Mouse (Mus musculus): ENCODE measurements around the gene Gm3476. TPM values are rescaled to one million over a fixed set of nuclear protein-coding genes. Genes with fewer than 3 reads are reported as not detected.
"Not testable (repeated sequence)": the region's sequence is repeated elsewhere in the genome, so short reads cannot be mapped to it uniquely, and the experiment has no call there.

The Gm3476 gene
- polyA plus RNA-seq (2014; fragmentation: Nextera tagmentation; extraction: Ambion mirVana) = not detected in 2 replicates

DNA sequence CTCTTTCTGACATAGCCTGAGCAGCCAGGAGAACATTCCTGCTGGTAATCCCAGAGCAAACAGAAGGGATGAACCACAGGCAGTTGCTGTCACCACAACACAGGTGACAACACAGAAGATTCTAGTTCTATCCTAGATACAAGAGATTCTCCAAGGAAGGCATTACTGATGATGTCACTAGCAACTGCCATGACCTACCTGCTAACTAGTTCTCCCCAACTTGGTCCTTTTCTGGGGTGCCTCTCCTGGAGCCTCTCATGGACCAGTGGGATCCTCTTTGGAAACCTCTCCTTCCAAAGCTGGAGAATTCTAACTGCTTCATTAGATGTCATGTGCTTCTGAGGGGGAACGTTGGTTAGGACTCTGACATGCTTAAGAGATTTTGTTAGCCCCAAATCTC, at the start of gene Gm3476:
Gm3476 (minus strand) TSS at position 101 of the 400 bp plus-strand sequence.
- H3K27me3 ChIP-seq (ENCODE audit: control insufficient read depth, insufficient read depth, low read length); H3K9me3 ChIP-seq (ENCODE audit: control insufficient read depth, low read length); ATAC-seq (ENCODE audit: insufficient read depth, low FRiP score, low TSS enrichment); DNase-seq (ENCODE audit: low spot score); H3K4me2 ChIP-seq (ENCODE audit: low read depth); H3K4me1 ChIP-seq (ENCODE audit: control insufficient read depth, insufficient read depth, low read length); H3K4me3 ChIP-seq (ENCODE audit: low read depth, low read length); H3K27ac ChIP-seq (ENCODE audit: low read depth, low read length); H3K9ac ChIP-seq (ENCODE audit: low read length); H3K36me3 ChIP-seq (ENCODE audit: control insufficient read depth, insufficient read depth, low read length): not testable (repeated sequence)
- WGBS = no CpG with 5 or more reads among the region's 1 CpGs

DNA sequence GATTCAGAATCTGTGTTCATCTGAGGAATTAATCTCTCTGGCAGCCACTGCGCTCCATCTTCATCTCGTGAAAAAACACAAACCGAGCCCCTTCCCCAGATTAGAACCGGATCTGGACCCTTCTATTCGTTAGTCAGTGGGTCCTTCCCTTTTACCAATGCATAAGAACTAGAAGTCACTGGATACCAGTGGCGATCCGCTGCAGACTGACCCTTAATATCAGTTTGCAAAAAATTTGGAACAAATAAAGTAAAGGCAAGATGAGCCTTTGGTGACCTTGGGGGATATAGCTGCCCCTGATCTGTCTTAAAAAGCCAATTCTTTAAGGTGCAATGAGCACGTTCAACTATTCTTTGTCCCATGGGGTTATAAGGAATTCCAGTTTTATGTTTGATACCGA, 37.9 kb upstream of the Gm3476 start:
- not testable (repeated sequence) for H3K4me3 ChIP-seq (ENCODE audit: low read depth, low read length); DNase-seq (ENCODE audit: low spot score); ATAC-seq (ENCODE audit: insufficient read depth, low FRiP score, low TSS enrichment); H3K27ac ChIP-seq (ENCODE audit: low read depth, low read length); H3K36me3 ChIP-seq (ENCODE audit: control insufficient read depth, insufficient read depth, low read length); H3K4me2 ChIP-seq (ENCODE audit: low read depth); H3K4me1 ChIP-seq (ENCODE audit: control insufficient read depth, insufficient read depth, low read length); H3K9ac ChIP-seq (ENCODE audit: low read length); H3K27me3 ChIP-seq (ENCODE audit: control insufficient read depth, insufficient read depth, low read length); H3K9me3 ChIP-seq (ENCODE audit: control insufficient read depth, low read length)
- 94% methylated on average over 3 of the region's 9 CpGs for WGBS

DNA sequence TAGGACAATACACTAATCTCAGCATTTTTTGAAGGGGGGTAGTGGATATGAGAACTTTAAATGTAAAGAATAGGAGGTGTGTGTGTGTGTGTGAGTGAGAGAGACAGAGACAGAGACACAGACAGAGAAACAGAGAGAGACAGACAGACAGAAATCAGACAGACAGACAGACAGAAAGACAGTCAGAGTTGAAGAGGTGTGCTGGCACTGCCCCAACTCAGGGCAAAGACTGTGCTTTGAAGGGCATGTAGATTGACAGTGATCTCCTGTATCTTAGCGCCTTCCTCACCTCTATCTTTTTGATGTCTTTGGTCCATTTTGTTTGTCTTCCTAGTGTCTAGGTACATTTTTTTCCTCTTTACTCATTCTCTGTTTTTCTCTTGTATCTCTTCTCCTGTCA, 35.5 kb upstream of the Gm3476 start:
- H3K27ac ChIP-seq (ENCODE audit: low read depth, low read length); H3K4me1 ChIP-seq (ENCODE audit: control insufficient read depth, insufficient read depth, low read length); DNase-seq (ENCODE audit: low spot score); H3K4me2 ChIP-seq (ENCODE audit: low read depth); H3K4me3 ChIP-seq (ENCODE audit: low read depth, low read length); H3K9me3 ChIP-seq (ENCODE audit: control insufficient read depth, low read length); H3K27me3 ChIP-seq (ENCODE audit: control insufficient read depth, insufficient read depth, low read length); H3K36me3 ChIP-seq (ENCODE audit: control insufficient read depth, insufficient read depth, low read length); ATAC-seq (ENCODE audit: insufficient read depth, low FRiP score, low TSS enrichment); H3K9ac ChIP-seq (ENCODE audit: low read length): not testable (repeated sequence)
- no CpG with 5 or more reads among the region's 1 CpGs for WGBS

DNA sequence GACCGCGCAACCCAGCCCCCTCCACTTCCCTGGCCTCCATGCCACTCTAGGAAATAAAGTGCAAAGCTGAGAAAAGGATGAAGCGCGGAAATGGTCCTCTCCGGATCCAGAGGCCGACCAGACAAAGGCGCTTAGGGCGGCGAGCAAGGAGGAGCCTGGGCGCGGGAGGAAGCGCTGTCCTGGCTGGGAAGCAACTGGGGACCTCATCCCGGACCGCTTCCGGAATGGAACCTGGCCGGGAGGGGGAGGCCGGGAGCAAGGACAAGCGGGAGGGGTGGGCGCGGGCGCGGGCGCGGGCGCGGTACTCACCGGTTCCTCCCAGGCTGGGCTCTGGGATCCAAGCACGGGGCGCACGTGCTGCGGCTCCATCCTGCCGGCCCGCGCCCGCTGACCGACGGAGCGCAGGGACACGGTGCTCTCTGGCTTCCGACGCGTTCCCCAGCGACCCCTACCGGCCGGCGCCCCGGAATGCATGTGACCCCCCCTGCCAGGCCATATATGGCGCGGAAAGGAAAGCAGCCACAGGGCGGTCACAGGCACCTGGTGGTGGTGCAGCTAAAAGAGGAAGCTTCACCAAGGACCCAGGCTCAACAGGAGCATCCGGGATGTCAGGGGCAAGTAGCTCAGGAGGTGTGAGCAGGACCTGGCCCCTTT, 17.2 kb downstream of the Gm3476 start, which contains the start of gene Gm3468:
Gm3468 (minus strand) TSS at position 394 of the 654 bp plus-strand sequence.
- WGBS = 2% methylated on average over 21 of the region's 51 CpGs
- H3K9me3 ChIP-seq (ENCODE audit: control insufficient read depth, low read length); H3K27ac ChIP-seq (ENCODE audit: low read depth, low read length); H3K36me3 ChIP-seq (ENCODE audit: control insufficient read depth, insufficient read depth, low read length); H3K27me3 ChIP-seq (ENCODE audit: control insufficient read depth, insufficient read depth, low read length); H3K4me1 ChIP-seq (ENCODE audit: control insufficient read depth, insufficient read depth, low read length): not testable (repeated sequence)
- ATAC-seq (ENCODE audit: insufficient read depth, low FRiP score, low TSS enrichment) = peak; percentile 92
- Histone ChIP-seq H3K4me2 (ENCODE audit: low read depth) (peak within 1 kb of the TSS; percentile 38), H3K4me3 (ENCODE audit: low read depth, low read length) (peak within 1 kb of the TSS; percentile 23), H3K9ac (ENCODE audit: low read length) (0 out of 2 replicates have a peak within 1 kb of the TSS, but pooled peaks have one; percentile 18)
- peak; percentile 85 for DNase-seq (ENCODE audit: low spot score)

DNA sequence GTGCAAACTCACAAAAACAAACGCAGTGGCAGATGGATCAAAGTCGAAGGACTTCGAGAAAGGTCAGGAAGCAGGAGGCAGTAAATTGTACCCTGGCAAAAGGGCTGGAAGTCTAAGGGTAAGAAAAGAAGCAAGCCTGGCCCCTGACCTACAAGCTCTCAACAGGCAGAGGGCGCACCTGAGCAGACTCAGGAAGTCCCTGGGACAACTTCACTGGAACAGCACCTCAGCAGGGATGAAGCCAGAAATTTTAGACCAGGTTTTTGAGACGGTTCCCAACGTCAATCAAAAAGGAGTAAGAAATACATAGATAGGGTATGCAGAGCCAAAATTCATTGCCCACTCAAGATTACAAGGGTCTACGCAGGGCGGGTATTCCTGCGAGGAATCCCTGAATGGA, 18.1 kb downstream of the Gm3476 start:
- not testable (repeated sequence) for H3K4me3 ChIP-seq (ENCODE audit: low read depth, low read length); H3K27me3 ChIP-seq (ENCODE audit: control insufficient read depth, insufficient read depth, low read length); H3K9ac ChIP-seq (ENCODE audit: low read length); H3K36me3 ChIP-seq (ENCODE audit: control insufficient read depth, insufficient read depth, low read length); ATAC-seq (ENCODE audit: insufficient read depth, low FRiP score, low TSS enrichment); H3K4me1 ChIP-seq (ENCODE audit: control insufficient read depth, insufficient read depth, low read length); H3K9me3 ChIP-seq (ENCODE audit: control insufficient read depth, low read length); H3K27ac ChIP-seq (ENCODE audit: low read depth, low read length)
- peak; percentile 3 for DNase-seq (ENCODE audit: low spot score)
- 11% methylated on average over 8 of the region's 9 CpGs for WGBS
- H3K4me2 ChIP-seq (ENCODE audit: low read depth) = peak overlapping the region; percentile 38

DNA sequence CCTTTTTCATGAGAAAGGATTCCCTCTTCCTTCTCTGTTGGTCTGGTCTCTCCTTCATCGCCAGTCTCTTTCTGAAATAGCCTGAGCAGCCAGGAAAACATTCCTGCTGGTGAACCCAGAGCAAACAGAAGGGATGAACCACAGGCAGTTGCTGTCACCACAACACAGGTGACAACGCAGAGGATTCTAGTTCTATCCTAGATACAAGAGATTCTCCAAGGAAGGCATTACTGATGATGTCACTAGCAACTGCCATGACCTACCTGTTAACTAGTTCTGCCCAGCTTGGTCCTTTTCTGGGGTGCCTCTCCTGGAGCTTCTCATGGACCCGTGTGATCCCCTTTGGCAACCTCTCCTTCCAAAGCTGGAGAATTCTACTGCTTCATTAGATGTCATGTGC, 31.8 kb downstream of the Gm3476 start, which contains the start of gene Gm8206:
Gm8206 (minus strand) TSS at position 101 of the 400 bp plus-strand sequence.
- H3K27me3 ChIP-seq (ENCODE audit: control insufficient read depth, insufficient read depth, low read length); H3K36me3 ChIP-seq (ENCODE audit: control insufficient read depth, insufficient read depth, low read length); H3K27ac ChIP-seq (ENCODE audit: low read depth, low read length); H3K4me3 ChIP-seq (ENCODE audit: low read depth, low read length); DNase-seq (ENCODE audit: low spot score); H3K4me1 ChIP-seq (ENCODE audit: control insufficient read depth, insufficient read depth, low read length); H3K4me2 ChIP-seq (ENCODE audit: low read depth); H3K9ac ChIP-seq (ENCODE audit: low read length); H3K9me3 ChIP-seq (ENCODE audit: control insufficient read depth, low read length); ATAC-seq (ENCODE audit: insufficient read depth, low FRiP score, low TSS enrichment): not testable (repeated sequence)
- 84% methylated on average over 2 of the region's 3 CpGs for WGBS

DNA sequence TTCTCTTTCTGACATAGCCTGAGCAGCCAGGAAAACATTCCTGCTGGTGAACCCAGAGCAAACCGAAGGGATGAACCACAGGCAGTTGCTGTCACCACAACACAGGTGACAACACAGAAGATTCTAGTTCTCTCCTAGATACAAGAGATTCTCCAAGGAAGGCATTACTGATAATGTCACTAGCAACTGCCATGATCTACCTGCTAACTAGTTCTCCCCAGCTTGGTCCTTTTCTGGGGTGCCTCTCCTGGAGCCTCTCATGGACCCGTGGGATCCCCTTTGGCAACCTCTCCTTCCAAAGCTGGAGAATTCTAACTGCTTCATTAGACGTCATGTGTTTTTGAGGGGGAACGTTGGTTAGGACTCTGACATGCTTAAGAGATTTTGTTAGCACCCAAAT, 67.4 kb downstream of the Gm3476 start, which contains the start of gene Gm6337:
Gm6337 (minus strand) TSS at position 101 of the 400 bp plus-strand sequence.
- H3K4me1 ChIP-seq (ENCODE audit: control insufficient read depth, insufficient read depth, low read length); ATAC-seq (ENCODE audit: insufficient read depth, low FRiP score, low TSS enrichment); H3K9me3 ChIP-seq (ENCODE audit: control insufficient read depth, low read length); H3K36me3 ChIP-seq (ENCODE audit: control insufficient read depth, insufficient read depth, low read length); H3K27me3 ChIP-seq (ENCODE audit: control insufficient read depth, insufficient read depth, low read length); H3K27ac ChIP-seq (ENCODE audit: low read depth, low read length); DNase-seq (ENCODE audit: low spot score); H3K9ac ChIP-seq (ENCODE audit: low read length); H3K4me3 ChIP-seq (ENCODE audit: low read depth, low read length); H3K4me2 ChIP-seq (ENCODE audit: low read depth): not testable (repeated sequence)
- WGBS = 84% methylated on average over 2 of the region's 4 CpGs
